Mouse (Mus musculus): ENCODE data around the gene Flot2.
"Not testable (repeated sequence)": the region's sequence is repeated elsewhere in the genome, so short reads cannot be mapped to it uniquely, and the experiment has no call there.

Flot2 gene

GRCm38 (mm10) chr11:78037831-78038752, at the start of gene Flot2:
Gene Flot2, plus strand, starts transcription at chr11:78037931.
- DNase-seq, result peak; percentile 83

GRCm38 (mm10) chr11:77989071-77989690, 48.5 kb upstream of the Flot2 start:
- DNase-seq, result no peak

DNA sequence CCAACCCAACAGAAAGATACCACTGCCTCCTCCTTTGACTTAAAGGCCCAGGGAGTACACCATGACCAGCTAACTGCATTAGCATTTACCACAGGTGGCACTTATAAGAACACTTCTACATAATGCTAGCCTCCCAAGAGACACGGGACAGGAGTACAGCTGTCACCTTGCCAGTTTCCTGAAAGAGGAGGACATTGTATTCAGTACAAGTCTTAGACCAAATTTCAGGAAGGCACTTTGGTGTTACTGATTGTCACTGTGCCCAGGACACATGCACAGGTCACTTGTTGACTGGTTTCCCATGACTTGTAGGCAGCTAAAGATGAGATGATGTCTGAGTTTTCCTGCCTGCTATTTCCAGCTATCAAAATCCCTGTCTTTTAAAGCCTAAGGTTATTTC, 42.2 kb upstream of the Flot2 start:
- no peak for DNase-seq

DNA sequence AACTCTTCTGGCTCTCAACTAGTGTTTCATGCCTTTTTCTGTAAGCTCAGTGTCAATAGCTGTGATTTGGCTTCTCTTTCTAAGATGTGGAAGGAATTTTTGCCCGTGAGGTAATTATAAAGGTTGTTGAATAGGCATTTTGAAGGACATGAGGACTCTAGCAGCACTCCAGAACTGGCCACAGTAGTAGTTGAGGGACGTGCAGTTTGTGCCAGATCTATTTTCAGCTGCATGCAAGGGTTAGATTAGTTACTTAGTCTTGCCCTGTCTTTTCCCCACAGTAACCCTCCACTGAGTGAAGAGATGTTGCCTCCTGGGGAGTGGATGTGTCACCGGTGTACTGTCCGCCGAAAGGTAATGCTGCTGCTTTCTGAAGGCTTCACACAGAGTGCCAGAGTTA, 31.3 kb upstream of the Flot2 start:
- no peak for DNase-seq

- DNase-seq, result peak; percentile 73
Measured at GRCm38 (mm10) chr11:78019676-78020075, 18.1 kb upstream of the Flot2 start.

DNA sequence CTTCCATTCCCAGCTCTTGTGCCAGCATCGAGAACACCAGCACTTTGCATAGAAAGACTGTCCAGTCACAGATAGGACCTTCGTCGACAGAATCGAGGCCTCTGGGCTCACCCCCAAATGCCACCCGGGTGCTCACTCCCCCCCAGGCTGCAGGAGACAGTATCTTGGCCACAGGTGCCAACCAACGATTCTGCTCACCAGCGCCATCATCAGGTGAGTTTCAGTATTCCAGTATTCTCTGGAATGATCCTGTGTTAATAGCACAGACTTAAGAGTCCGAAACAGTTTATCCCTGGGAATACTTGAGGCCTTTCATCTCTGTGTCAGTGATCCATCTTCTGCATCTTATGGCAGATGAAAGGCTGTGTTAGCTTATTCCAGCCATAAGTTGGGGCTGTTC, 14.1 kb upstream of the Flot2 start:
- peak; percentile 55 for DNase-seq

DNA sequence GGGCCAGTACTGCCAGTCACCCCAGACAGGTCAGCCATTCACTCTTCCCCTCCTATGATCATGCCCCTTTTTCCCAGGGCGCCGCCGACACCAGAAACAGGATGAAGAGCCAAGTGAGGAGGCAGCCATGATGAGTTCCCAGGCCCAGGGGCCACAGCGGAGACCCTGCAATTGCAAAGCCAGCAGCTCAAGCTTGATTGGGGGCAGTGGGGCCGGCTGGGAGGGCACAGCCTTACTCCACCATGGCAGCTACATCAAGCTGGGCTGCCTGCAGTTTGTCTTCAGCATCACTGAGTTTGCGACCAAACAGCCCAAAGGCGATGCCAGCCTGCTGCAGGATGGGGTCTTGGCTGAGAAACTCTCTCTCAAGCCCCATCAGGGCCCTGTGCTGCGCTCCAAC, 8.5 kb upstream of the Flot2 start:
- DNase-seq, result no peak

- no peak for DNase-seq
Measured at GRCm38 (mm10) chr11:78030600-78030999, 7.1 kb upstream of the Flot2 start.

- no peak for DNase-seq
Measured at GRCm38 (mm10) chr11:78031389-78031788, 6.3 kb upstream of the Flot2 start.

DNA sequence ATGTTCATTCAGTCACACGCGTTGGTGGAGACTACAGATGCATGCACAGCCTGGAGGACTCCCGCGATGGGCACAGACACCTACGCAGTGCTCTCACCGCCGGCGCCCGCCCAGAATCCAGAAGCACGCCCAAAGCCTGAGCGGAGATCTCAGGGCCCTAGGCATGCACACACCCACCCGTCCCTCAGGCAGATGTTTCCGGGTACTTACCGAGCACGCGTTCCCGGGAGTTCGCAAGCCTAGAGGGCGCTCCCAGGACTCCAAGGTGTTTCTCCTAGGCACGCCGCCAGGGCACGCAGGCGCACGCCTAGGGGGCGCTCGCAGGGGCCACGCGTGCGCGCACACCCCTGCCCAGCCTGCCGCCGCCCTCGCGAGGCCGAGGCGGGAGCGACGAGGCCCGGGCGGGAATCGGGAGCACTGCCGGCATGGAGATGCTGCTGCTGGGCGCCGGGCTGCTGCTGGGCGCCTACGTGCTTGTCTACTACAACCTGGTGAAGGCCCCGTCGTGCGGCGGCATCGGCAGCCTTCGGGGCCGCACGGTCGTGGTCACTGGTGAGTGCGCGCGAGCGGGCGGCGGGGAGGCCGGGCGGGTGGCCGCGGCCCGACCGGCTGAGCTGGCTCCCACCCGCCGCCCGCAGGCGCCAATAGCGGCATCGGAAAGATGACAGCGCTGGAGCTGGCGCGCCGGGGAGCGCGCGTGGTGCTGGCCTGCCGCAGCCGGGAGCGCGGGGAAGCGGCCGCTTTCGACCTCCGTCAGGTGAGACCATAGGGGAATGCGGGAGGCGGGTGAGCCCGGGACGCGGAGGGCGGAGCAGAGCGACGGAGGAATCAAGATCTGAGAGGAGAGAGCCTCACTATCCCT, 5.6 kb upstream of the Flot2 start, which contains the start of gene Dhrs13:
Gene Dhrs13 (plus strand): TSS at position 334 of the 862 bp plus-strand sequence.
- DNase-seq, result peak; percentile 97

DNA sequence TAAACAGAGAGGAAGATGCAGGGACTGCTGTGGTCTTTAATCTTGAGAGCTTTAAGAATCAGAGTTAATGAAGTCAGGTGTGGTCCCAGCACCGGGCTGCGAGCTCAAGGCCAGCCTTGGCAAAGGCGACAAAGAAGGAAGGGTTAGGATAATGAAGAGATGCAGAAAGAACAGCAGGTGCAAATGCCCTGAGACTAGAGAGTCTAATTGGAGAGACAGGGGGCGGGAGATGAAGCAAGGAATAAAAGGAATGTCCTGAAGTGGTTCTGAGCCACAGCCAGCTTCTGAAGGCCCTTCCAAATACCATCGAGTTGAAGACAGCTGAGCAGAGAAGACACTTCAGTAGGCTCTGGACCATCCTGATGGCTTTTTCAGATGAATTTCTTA, 4.9 kb upstream of the Flot2 start:
- no peak for DNase-seq

- no peak for DNase-seq
Measured at GRCm38 (mm10) chr11:78033931-78034617, 3.7 kb upstream of the Flot2 start.

DNA sequence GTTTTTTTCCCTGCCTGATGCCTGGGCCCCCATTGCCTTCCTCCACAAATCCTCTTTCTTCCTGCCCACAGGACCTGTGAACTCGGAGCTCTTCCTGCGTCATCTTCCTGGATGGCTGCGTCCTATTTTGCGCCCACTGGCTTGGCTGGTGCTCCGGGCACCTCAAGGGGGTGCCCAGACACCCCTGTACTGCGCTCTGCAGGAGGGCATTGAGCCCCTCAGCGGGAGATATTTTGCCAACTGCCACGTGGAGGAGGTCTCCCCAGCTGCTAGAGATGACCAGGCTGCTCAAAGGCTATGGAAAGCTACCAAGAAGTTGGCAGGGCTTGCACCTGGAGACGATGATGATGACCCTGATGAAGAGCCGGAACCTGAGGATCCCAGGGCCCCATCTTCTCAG, 940 bp upstream of the Flot2 start:
- no peak for DNase-seq

- no peak for DNase-seq
Measured at GRCm38 (mm10) chr11:78040878-78041277, 3.1 kb downstream of the Flot2 start.

- not testable (repeated sequence) for DNase-seq
Measured at GRCm38 (mm10) chr11:78042290-78042870, 4.6 kb downstream of the Flot2 start.

DNA sequence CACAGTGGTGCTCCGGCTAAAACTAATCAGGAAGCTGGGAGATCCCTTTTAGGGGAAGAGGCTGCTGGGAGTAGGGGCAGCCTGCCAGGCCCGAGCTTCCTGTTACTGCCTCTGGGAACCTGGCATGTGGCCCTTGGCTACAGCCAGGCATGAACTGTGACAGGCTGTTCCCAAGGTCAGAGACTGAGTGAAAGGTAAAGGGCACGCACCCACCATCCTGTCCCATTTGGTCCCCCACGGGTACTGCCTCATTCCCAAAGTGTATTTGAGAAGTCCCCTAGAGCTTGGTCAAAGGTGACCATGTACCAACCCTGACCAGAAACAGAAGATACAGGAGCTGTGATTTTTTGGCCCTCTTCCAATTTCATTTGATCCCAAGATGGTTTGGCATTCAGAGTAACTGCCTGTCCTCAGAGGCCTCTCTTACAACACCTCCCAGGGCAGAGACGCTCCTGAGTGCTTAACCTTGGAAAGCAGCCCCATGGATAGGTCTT, 7.1 kb downstream of the Flot2 start:
- DNase-seq, result no peak

DNA sequence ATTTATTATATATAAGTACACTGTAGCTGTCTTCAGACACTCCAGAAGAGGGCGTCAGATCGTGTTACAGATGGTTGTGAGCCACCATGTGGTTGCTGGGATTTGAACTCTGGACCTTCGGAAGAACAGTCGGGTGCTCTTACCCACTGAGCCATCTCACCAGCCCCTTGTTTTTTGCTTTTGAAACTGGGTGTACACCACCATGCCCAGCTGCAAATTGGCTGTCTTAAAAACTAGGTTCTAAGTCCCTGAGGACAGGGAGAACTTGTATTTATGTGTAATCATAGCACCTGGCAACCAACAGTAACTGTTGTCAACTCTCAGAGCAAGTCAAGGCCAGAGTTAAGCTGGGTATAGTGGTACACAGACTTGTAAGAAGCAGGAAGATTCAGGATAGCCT, 10.9 kb downstream of the Flot2 start:
- DNase-seq, result not testable (repeated sequence)

GRCm38 (mm10) chr11:78053078-78053477, 15.3 kb downstream of the Flot2 start:
- DNase-seq, result no peak

DNA sequence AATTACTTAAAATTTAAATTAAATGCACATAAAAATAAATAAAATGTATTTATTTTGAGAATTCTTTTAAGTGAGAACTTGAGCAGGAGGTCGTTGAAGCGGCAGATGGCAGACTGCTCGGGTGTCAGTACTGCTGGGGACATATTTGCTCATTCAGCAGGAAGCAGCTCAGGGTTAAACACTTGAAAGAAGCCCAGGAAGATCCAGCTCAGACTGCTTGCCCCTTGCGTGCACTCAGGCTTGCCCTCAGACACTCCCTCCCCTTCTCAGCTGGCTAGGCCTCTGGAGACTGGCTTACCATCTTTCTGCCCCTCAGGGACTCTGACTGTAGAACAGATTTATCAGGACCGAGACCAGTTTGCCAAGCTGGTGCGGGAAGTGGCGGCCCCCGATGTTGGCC, 19.2 kb downstream of the Flot2 start:
- DNase-seq, result no peak

GRCm38 (mm10) chr11:78059833-78060757, 22.4 kb downstream of the Flot2 start:
- DNase-seq, result peak; percentile 77

- no peak for DNase-seq
Measured at GRCm38 (mm10) chr11:78062563-78062962, 24.8 kb downstream of the Flot2 start.
